Mouse (Mus musculus) brown adipose tissue, adult 24 weeks (tissue): ENCODE measurements around the gene Mettl17. TPM values are rescaled to one million over a fixed set of nuclear protein-coding genes. Genes with fewer than 3 reads are reported as not detected.
"Not testable (repeated sequence)": the region's sequence is repeated elsewhere in the genome, so short reads cannot be mapped to it uniquely, and the experiment has no call there.

ENCODE experiments used
- H3K27ac ChIP-seq: fragments of 200-500 bp; replicated peaks from 2 replicates; pipeline ENCODE4 v1.5.1; 2012; ENCODE audit warnings: low read depth, mild to moderate bottlenecking, low read length
- H3K4me1 ChIP-seq: fragments of 200-500 bp; 2 replicates; pipeline ENCODE4 v1.6.1; 2012; ENCODE audit warnings: low read length, mixed read lengths; ENCODE audit not compliant: control insufficient read depth, insufficient read depth, insufficient read length
- H3K4me3 ChIP-seq: fragments of 200-500 bp; 2 replicates; pipeline ENCODE4 v1.5.1; 2012; ENCODE audit warnings: low read depth, mild to moderate bottlenecking, low read length, moderate library complexity; ENCODE audit not compliant: insufficient read depth
- polyA plus RNA-seq: library from polyadenylated mRNA; stranded (reverse); fragments of >200 nt; gene quantifications from 2 replicates; pipeline ENCODE4 v1.2.4, GENCODE M21; 2012; ENCODE audit not compliant: missing spikeins, insufficient read depth, insufficient read length

Mettl17 gene
- polyA plus RNA-seq, 1 experiment, result 8.3 TPM

DNA sequence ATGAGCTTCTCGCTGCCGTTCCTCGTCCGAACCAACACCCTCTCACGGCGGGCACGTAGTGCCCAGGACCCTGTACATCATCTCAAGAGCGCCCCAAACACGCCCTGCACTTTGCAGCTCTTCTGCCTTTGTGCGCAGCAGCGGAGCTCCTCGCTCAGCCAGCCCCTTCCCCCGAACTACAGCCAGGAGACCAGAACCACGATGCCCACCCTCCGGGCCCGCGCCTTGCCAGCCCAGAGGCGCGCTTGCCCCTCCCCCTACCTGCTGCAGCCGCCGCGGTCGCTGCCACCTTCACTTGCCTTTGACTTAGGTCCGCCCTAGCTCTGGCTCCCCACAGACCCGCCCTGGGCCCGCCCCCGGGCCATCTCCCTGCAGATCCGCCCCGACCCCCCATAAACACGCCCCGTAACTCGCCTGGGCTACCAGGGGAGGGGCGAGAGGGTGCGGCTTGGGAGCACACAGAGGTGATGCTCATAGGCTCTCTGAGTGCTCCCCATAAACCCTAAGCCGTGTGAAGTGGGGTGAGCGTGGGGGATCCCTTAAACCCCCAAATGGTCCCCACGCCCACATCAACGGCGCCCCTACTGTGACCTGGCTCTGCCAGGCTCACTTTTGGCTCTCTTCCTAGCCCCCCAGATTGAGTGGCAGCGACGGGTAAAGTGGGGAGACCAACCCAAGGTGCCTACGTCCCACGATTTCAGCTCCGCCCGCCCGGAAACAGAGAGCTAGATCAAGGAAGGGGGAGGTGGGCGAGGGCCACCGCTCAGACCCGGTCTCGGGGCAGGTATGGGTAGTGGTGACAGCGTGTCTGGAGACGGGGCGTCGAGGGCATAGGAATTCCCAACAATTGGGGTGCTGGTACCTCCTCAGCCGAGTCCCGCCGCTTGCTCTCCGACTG, 28.7 kb downstream of the Mettl17 start:
- no peaks in the 10 kb centered on the region for H3K4me1 ChIP-seq
- peak overlapping the region; percentile 90 for H3K4me3 ChIP-seq
- peak overlapping the region; percentile 92 for H3K27ac ChIP-seq

DNA sequence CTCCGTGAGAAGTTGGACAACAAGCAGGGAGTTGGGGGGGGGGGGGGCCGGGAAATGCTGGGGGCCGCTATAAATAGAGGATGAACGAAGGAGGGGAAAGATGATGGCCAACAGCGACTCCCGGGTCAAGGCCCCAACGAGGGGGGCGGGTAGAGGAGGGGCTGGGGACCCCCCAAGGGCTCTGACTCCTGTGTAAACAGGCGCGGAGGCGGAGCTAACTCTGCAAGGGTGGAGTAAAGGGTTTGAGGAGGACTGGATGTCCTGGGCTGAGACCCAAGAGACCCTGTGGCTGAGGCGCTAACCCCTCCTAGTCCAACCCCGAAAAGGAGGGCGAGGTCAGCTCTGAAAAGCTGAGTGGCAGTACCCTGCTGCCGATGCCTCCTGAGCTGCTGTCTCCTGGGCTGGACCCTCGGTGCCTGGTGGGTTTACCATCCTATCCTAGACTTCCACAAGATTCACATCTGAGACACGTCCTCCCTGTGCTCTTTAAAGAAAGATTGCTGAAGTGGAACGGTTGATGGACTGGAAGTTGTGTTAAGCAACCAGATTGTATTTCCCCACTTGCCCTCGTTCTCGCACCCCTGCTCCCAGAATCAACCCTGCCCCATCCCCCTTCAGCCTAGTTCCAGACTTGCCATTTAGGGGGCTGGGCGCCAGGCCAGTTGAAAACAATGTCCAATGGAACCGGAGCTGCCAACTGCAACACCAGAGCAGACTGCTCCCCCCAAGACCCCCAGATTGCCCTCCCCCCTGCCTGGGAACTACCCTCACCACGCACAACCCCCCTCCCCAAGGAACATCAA, 29.5 kb downstream of the Mettl17 start, which contains the start of gene Ndrg2:
Gene Ndrg2, minus strand, starts transcription at position 199 of the 803 bp plus-strand sequence.
- no peaks in the 10 kb centered on the region for H3K4me1 ChIP-seq
- peak within 1 kb of the TSS; percentile 90 for H3K4me3 ChIP-seq
- peak within 1 kb of the TSS; percentile 92 for H3K27ac ChIP-seq

DNA sequence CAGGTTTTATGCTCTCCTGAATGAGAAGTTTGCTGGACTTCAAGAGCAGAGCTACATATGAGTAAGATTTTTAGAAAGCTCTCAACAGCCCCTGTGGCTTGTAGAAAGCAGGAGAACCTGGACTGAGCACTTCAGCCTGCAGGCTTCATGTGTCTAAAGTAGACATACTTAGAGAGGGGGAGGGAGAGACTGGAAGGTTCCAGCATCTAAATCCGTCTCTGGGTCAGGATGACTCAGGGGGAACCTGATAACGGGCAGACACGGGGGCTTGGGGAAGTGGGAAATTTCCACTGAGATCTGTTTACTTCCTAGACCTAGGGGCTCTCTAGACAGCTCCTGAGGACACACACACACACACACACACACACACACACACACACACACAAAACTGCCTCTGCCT, 30.4 kb downstream of the Mettl17 start:
- Histone ChIP-seq H3K4me1 (no peaks in the 10 kb centered on the region), H3K4me3 (no peak overlapping the region), H3K27ac (no peak overlapping the region)

DNA sequence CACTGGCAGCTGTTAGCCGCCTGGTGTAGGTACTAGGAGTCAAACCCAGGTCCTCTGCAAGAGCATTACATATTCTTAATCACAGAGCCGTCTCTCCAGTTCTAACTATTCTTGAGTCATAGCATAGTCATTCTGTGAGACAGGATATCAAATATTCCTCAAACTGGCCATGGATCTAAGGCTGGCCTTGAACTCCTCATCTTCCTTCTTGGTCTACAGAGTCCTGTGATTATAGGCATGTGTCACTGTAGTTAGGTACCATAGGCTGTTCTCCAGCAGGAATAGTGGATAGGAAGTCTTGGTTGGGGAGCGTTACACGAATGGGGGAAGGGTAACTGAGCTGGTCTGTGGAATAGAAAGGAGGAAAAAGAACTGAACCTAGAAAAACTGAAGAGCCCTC, 31.9 kb downstream of the Mettl17 start:
- no peak overlapping the region for H3K27ac ChIP-seq
- H3K4me3 ChIP-seq, result no peak overlapping the region
- no peaks in the 10 kb centered on the region for H3K4me1 ChIP-seq

DNA sequence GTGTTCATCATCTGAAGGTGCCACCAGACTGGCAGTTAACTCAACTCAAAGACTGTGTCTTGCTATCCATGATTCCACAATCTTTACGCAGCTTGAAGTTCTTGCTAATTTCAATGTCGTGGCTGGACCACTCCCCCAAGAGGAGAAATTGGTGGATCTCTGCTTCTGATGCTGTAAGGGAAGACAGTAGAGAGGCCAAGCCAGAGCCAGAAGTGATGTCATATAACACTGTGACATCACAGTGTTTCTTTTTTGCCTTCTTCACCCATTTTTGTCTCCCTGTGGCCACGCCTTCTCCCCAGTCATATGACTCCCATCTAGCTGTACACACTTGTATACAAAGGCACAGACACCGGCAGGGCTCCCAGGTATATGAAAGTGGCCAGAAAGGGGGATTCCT, 33.5 kb downstream of the Mettl17 start, which contains the start of gene Tppp2:
Gene Tppp2, plus strand, starts transcription at position 301 of the 400 bp plus-strand sequence.
- Histone ChIP-seq H3K4me1 (no peaks in the 10 kb centered on the region; the same call in 1 of the 2 replicates), H3K27ac (no peak within 1 kb of the TSS)

DNA sequence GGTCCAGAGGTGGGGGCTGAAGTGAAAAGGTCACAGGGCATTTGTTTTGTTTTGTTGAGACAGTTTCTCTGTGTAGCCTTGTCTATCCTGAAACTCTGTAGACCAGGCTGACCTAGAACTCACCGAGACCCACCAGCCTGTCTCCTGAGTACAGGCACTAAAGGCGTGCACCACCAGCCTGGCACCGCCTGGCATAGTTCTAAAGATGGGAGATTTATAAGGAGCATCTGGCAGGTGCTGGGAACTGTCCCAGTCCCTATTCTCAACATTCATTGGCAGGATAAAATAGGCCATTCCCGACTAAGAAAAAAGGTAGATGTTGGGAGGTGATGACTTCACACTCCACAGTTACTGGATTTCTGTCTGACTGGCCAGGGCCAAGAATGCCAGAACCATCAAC, 34.3 kb downstream of the Mettl17 start:
- no peak overlapping the region for H3K4me3 ChIP-seq
- H3K27ac ChIP-seq, result no peak overlapping the region
- no peaks in the 10 kb centered on the region; the same call in 1 of the 2 replicates for H3K4me1 ChIP-seq

More for the DNA sequence above, 33.5 kb downstream of the Mettl17 start, which contains the start of gene Tppp2:
- H3K4me3 ChIP-seq, result no peak within 1 kb of the TSS

DNA sequence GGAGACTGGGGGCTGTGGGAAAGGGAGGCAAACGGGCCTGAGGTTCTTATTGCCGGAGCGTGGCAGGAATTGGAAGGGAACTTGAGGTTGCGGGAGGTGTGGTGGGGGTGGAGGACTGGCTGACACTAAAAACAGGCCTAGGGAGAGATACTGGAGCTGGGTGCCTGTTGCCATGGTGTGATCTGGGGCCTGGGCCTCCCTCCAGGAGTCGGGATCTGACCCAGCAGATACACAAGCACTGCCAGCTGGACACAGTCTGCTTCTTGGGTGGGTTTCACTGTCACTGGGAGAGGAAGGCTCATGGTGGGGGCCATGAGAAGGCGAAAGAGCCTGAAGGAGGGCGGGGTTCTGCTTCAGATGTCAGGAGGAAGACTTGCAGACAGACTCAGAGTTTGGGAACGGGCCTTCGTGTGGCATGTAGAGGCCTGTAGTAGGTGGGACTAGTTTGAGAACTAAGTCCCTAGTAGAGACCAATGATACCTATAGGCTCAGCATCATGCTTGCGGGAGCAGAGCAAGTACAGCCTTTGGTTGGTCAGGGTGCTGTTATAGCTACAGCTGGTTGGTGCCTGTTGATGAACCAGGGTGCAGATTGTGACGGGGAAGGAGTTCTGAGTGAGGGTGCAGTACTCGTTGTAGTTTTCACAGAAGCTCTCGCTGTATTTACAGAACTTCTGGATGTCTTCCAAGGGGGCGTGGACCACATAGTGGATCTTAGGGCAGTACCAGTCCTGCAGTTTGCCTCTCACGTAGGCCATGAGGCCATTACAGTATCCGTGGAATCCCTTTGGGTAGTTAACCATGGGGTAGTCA, 37.3 kb downstream of the Mettl17 start:
- Histone ChIP-seq H3K27ac (no peak overlapping the region), H3K4me3 (no peak overlapping the region), H3K4me1 (no peaks in the 10 kb centered on the region; the same call in 1 of the 2 replicates)

DNA sequence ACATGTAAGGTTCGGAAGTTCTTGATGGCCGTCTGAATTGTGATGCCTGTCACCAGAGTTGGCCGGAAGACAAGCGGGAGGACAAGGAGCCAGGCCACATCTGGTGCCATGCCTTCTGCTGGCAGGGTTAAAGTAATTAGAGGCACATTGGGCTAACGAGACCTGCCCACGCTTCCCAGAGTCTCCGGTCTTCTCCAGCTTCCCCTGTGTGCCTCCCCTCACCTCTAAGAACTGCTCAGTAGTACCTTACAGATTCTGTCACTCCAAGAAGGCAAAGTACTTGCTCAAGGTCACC, 37.9 kb downstream of the Mettl17 start, which contains the start of gene Rnase13:
Gene Rnase13, minus strand, starts transcription at position 203 of the 295 bp plus-strand sequence.
- H3K27ac ChIP-seq, result no peak within 1 kb of the TSS
- H3K4me3 ChIP-seq, result no peak within 1 kb of the TSS
- no peaks in the 10 kb centered on the region; the same call in 1 of the 2 replicates for H3K4me1 ChIP-seq

DNA sequence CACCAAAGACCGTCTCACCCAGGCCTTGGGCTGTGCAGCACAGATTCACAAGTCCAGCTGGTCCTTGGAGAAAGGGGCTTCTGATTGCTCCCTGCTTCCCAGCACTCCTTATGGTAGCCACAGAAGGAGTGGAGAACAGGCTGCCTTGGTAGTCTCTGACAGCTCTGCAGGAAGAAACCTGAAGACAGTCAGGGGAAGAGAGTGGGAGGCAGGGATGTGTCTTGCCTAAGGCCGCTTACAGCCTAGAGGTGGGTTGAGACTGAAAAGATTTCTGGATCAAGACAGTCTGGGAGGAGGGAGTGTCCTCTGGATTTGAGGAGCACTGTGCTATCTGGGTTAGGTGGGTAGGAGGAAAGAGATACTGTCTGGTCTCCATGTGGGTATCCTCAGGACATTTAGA, 38.3 kb downstream of the Mettl17 start:
- Histone ChIP-seq H3K27ac (no peak overlapping the region), H3K4me3 (no peak overlapping the region), H3K4me1 (no peaks in the 10 kb centered on the region; the same call in 1 of the 2 replicates)

DNA sequence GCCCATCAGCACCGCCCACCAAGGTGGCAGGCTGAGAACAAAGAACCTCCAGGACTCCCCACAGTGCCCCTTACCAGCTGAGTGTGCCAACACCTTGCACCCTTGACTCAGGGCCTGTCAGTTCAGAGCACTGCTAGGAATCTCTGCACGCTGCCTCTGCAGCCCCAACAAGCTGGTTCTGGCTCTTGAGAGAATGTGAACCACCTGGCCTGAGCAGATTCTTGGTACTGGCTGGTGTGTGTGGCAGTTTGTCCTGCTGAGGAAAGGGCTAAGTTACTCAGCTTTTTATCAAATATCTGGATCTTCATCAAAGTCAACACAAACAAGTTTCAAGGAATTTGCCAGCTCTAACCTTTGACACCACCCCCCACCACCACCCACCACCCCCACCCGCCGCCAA, 38.9 kb downstream of the Mettl17 start:
- no peak overlapping the region for H3K4me3 ChIP-seq
- no peaks in the 10 kb centered on the region; the same call in 1 of the 2 replicates for H3K4me1 ChIP-seq
- no peak overlapping the region for H3K27ac ChIP-seq

DNA sequence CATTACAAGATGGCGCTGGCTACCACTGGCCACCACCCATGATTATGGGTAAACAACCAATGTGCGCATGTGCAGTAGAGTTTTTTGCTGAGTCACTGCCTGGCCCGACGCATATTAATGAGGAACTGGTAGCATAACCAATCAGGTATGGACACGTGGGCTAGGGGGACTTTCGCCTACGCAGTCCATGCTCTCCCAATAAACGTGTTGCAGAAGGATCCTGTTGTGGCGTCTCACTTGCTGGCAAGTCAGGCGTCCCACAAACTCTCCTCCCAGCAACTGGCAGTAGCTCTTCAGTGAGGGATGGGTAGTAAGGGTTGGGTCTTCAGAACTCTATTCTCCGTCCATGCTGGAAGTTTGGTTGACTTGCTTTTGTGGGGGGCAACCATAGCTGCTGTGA, 42.3 kb downstream of the Mettl17 start:
- not testable (repeated sequence) for H3K4me3 ChIP-seq, H3K27ac ChIP-seq, H3K4me1 ChIP-seq

DNA sequence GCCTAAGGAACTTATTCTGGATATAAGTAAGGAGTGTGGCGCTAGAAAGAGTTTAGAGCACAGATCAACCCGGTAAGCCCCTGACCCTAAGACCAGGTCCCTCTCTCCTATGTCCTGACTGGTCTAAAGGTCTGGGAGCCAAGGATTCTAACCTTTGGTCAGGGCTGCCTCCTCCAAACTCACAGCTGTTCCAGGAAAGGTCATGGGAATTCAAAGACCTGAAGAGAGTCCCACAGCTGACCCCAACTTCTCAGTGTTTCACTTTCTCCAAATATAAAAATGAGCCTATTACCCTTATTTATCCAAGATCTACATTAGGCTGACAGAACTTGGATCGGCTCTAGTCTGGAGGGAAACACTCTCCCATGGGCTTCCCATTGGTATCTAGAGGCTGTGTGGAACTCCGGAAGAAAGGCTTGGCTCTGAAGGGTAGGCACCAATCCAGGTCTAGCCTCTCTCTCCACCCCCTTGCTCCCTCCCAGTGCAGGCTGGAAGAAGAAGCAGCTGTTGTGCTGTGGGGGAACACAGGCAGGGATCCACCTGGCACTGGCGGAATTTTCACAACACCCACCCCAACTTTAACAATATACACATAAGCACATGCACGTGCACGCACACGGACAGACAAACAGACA, 44.8 kb downstream of the Mettl17 start:
- H3K27ac ChIP-seq, result peak overlapping the region; percentile 71
- H3K4me3 ChIP-seq, result peak overlapping the region; percentile 22; the same call in 1 of the 2 replicates
- peaks cover 6% of the 10 kb centered on the region; the same call in 1 of the 2 replicates for H3K4me1 ChIP-seq

DNA sequence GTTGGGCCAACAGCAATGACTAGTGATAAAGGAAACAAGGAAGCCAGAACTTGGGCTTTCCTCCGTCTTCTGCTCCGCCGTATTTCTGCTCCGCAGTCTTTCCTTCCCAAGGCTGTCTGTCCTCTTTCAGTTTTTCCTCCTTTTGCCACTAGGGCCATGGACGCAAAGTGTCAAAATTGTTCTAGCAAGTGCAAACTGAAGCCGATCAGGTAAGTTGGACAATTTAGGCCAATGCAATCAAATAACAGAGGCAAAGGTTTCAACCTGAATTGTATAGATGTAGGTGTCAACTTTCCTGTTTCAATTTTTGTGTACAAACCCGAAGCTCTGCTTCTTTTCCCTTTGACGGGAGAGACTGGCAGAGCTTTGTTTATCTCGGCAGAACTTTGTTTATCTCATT, 45.3 kb downstream of the Mettl17 start:
- Histone ChIP-seq H3K27ac (peak overlapping the region; percentile 35; the same call in 1 of the 2 replicates), H3K4me3 (peak overlapping the region; percentile 22; the same call in 1 of the 2 replicates), H3K4me1 (peaks cover 6% of the 10 kb centered on the region; the same call in 1 of the 2 replicates)

DNA sequence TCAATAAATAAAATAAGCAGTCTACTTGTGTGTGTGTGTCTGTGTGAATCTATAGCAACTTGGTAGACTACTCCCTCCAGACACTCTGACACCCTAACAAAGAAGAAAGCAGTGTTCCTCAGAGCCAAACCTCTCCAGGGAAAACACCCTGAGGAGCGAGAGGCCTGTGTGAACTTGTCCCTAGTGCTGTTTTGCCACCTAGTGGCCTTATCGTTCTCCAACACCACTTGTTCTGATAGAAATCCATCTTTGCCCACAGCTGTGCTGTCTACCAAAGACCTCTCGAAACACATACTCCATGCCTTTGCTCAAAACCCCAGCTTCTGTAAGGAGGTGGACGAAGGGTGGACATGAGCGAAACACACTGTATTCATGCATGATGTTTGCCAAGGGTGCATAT, 46.2 kb downstream of the Mettl17 start:
- Histone ChIP-seq H3K27ac (no peak overlapping the region), H3K4me1 (peaks cover 6% of the 10 kb centered on the region; the same call in 1 of the 2 replicates), H3K4me3 (no peak overlapping the region)
